Mouse (Mus musculus) heart, embryonic 16.5 days (tissue): ENCODE measurements around the gene Tpm1. TPM values are rescaled to one million over a fixed set of nuclear protein-coding genes. Genes with fewer than 3 reads are reported as not detected.
A peak's percentile ranks its signal among the peaks of the same experiment; 100 is the strongest.

ENCODE experiments used
- ATAC-seq: fragments of 200-750 bp; cut with Nextera tagmentation; replicated peaks from 2 replicates; pipeline ENCODE4 v1.8.0; 2017; ENCODE audit warnings: moderate number of reproducible peaks; ENCODE audit not compliant: insufficient read depth, low FRiP score; ENCODE audit errors: extremely low read depth
- H3K27ac ChIP-seq: fragments of 300-500 bp; sonication (generic); 2 replicates; pipeline ENCODE4 v1.5.1; 2014; ENCODE audit warnings: mild to moderate bottlenecking, low read length, control low read depth, moderate library complexity
- H3K27me3 ChIP-seq: fragments of 300-500 bp; sonication (generic); 2 replicates; pipeline ENCODE4 v1.6.1; 2014; ENCODE audit warnings: low read length, mixed read lengths; ENCODE audit not compliant: control insufficient read depth, insufficient read depth
- H3K36me3 ChIP-seq: fragments of 300-500 bp; sonication (generic); 2 replicates; pipeline ENCODE4 v1.6.1; 2014; ENCODE audit not compliant: control insufficient read depth, insufficient read depth
- H3K4me1 ChIP-seq: fragments of 300-500 bp; sonication (generic); 2 replicates; pipeline ENCODE4 v1.6.1; 2014; ENCODE audit warnings: low read length, mixed read lengths; ENCODE audit not compliant: control insufficient read depth, insufficient read depth
- H3K4me2 ChIP-seq: fragments of 300-500 bp; sonication (generic); 2 replicates; pipeline ENCODE4 v1.6.1; 2014; ENCODE audit warnings: low read depth, mild to moderate bottlenecking, control low read depth, low read length
- H3K4me3 ChIP-seq: fragments of 300-500 bp; sonication (generic); 2 replicates; pipeline ENCODE4 v1.5.1; 2014; ENCODE audit warnings: mild to moderate bottlenecking, control low read depth, low read length
- H3K9ac ChIP-seq: fragments of 300-500 bp; sonication (generic); 2 replicates; pipeline ENCODE4 v1.6.1; 2014; ENCODE audit warnings: low read length, control low read depth
- H3K9me3 ChIP-seq: fragments of 300-500 bp; sonication (generic); replicated peaks from 2 replicates; pipeline ENCODE4 v1.6.1; 2016; ENCODE audit warnings: low read length; ENCODE audit not compliant: control insufficient read depth
- WGBS: fragments of 180-500 bp; shearing (Covaris S2); extraction: QIAGEN DNeasy Blood & Tissue Kit; methylation state at CpG from one replicate; pipeline ENCODE4 v1.1.7; 2014; 5-methylcytosine and 5-hydroxymethylcytosine counted together
- polyA plus RNA-seq: library from polyadenylated mRNA; unstranded; fragments of >200 nt; fragmentation: Nextera tagmentation; extraction: Ambion mirVana; gene quantifications from 2 replicates; pipeline ENCODE4 v1.2.1, GENCODE M21; 2015

Tpm1 gene
- 5,077 and 5,310 TPM in 2 replicates for polyA plus RNA-seq

- 1% methylated on average over 51 of the region's 51 CpGs for WGBS
- H3K4me2 ChIP-seq = peak within 1 kb of the TSS; percentile 84
- H3K9me3 ChIP-seq = no peaks in the 10 kb centered on the region
- peak within 1 kb of the TSS; percentile 81 for H3K4me3 ChIP-seq
- H3K4me1 ChIP-seq = peaks cover 2% of the 10 kb centered on the region; the same call in 1 of the 2 replicates
- no peaks in the 10 kb centered on the region for H3K27me3 ChIP-seq
- ATAC-seq = peak; percentile 79
- peak within 1 kb of the TSS; percentile 95 for H3K9ac ChIP-seq
- H3K27ac ChIP-seq = peak within 1 kb of the TSS; percentile 96
- H3K36me3 ChIP-seq = 0 out of 2 replicates have a peak, but pooled peaks cover 2% of the 10 kb centered on the region
Measured at GRCm38 (mm10) chr9:67049086-67049824, at the start of gene Tpm1. Tpm1 (minus strand) TSS chr9:67049406.

GRCm38 (mm10) chr9:67094371-67094770 lies 45.2 kb upstream of the Tpm1 start:
- Histone ChIP-seq H3K27me3 (no peaks in the 10 kb centered on the region), H3K36me3 (no peaks in the 10 kb centered on the region), H3K4me3 (no peak overlapping the region), H3K9ac (no peak overlapping the region), H3K4me2 (no peak overlapping the region), H3K9me3 (no peaks in the 10 kb centered on the region), H3K27ac (no peak overlapping the region), H3K4me1 (peaks cover 21% of the 10 kb centered on the region)
- WGBS = 91% methylated on average over 2 of the region's 2 CpGs
- ATAC-seq = no peak

- Histone ChIP-seq H3K27me3 (no peaks in the 10 kb centered on the region), H3K36me3 (no peaks in the 10 kb centered on the region), H3K27ac (no peak overlapping the region), H3K4me3 (no peak overlapping the region), H3K9ac (no peak overlapping the region), H3K9me3 (no peaks in the 10 kb centered on the region), H3K4me2 (no peak overlapping the region), H3K4me1 (peaks cover 13% of the 10 kb centered on the region)
- WGBS = 81% methylated on average over 4 of the region's 4 CpGs
- no peak for ATAC-seq
Measured at GRCm38 (mm10) chr9:67092210-67092609, 43.0 kb upstream of the Tpm1 start.

- no peaks in the 10 kb centered on the region for H3K27me3 ChIP-seq
- no peak for ATAC-seq
- no peak overlapping the region for H3K4me3 ChIP-seq
- H3K9me3 ChIP-seq = no peaks in the 10 kb centered on the region
- H3K4me2 ChIP-seq = no peak overlapping the region
- no peak overlapping the region for H3K9ac ChIP-seq
- 56% methylated on average over 7 of the region's 7 CpGs for WGBS
- no peak overlapping the region; the same call in 1 of the 2 replicates for H3K27ac ChIP-seq
- no peaks in the 10 kb centered on the region for H3K36me3 ChIP-seq
- H3K4me1 ChIP-seq = peaks cover 13% of the 10 kb centered on the region
Measured at GRCm38 (mm10) chr9:67091598-67091997, 42.4 kb upstream of the Tpm1 start.

- Histone ChIP-seq H3K4me1 (peaks cover 13% of the 10 kb centered on the region), H3K9ac (peak overlapping the region; percentile 36; the same call in 1 of the 2 replicates), H3K4me2 (no peak overlapping the region), H3K27ac (peak overlapping the region; percentile 72), H3K9me3 (no peaks in the 10 kb centered on the region), H3K36me3 (no peaks in the 10 kb centered on the region), H3K27me3 (no peaks in the 10 kb centered on the region), H3K4me3 (no peak overlapping the region)
- WGBS = 84% methylated on average over 11 of the region's 11 CpGs
- no peak for ATAC-seq
Measured at GRCm38 (mm10) chr9:67091151-67091550, 41.9 kb upstream of the Tpm1 start.

- WGBS = 22% methylated on average over 1 of the region's 1 CpGs
- Histone ChIP-seq H3K9me3 (no peaks in the 10 kb centered on the region), H3K9ac (peak overlapping the region; percentile 36; the same call in 1 of the 2 replicates), H3K4me2 (no peak overlapping the region), H3K4me1 (peaks cover 13% of the 10 kb centered on the region), H3K27me3 (no peaks in the 10 kb centered on the region), H3K27ac (peak overlapping the region; percentile 72), H3K36me3 (no peaks in the 10 kb centered on the region), H3K4me3 (no peak overlapping the region)
- peak; percentile 69 for ATAC-seq
Measured at GRCm38 (mm10) chr9:67090633-67091045, 41.4 kb upstream of the Tpm1 start.

- Histone ChIP-seq H3K4me2 (no peak overlapping the region), H3K36me3 (no peaks in the 10 kb centered on the region), H3K4me1 (peaks cover 13% of the 10 kb centered on the region), H3K27me3 (no peaks in the 10 kb centered on the region), H3K9ac (no peak overlapping the region), H3K4me3 (no peak overlapping the region), H3K9me3 (no peaks in the 10 kb centered on the region), H3K27ac (no peak overlapping the region)
- WGBS = 68% methylated on average over 5 of the region's 5 CpGs
- ATAC-seq = no peak
Measured at GRCm38 (mm10) chr9:67089167-67089566, 40.0 kb upstream of the Tpm1 start.

- Histone ChIP-seq H3K36me3 (no peaks in the 10 kb centered on the region), H3K27ac (no peak overlapping the region), H3K27me3 (no peaks in the 10 kb centered on the region), H3K9me3 (no peaks in the 10 kb centered on the region), H3K4me3 (no peak overlapping the region), H3K4me1 (peaks cover 3% of the 10 kb centered on the region; the same call in 1 of the 2 replicates), H3K9ac (no peak overlapping the region), H3K4me2 (no peak overlapping the region)
- 58% methylated on average over 4 of the region's 4 CpGs for WGBS
- no peak for ATAC-seq
Measured at GRCm38 (mm10) chr9:67083801-67084200, 34.6 kb upstream of the Tpm1 start.

GRCm38 (mm10) chr9:67081688-67082087 lies 32.5 kb upstream of the Tpm1 start:
- ATAC-seq = peak; percentile 18; the same call in 1 of the 2 replicates
- WGBS = 52% methylated on average over 5 of the region's 5 CpGs
- H3K36me3 ChIP-seq = no peaks in the 10 kb centered on the region
- H3K27me3 ChIP-seq = no peaks in the 10 kb centered on the region
- no peak overlapping the region for H3K4me2 ChIP-seq
- no peak overlapping the region; the same call in 1 of the 2 replicates for H3K27ac ChIP-seq
- H3K4me3 ChIP-seq = no peak overlapping the region
- peaks cover 16% of the 10 kb centered on the region for H3K4me1 ChIP-seq
- no peak overlapping the region for H3K9ac ChIP-seq
- no peaks in the 10 kb centered on the region for H3K9me3 ChIP-seq
